Mouse (Mus musculus): ENCODE results near the gene Cpsf2. TPM values are rescaled to one million over a fixed set of nuclear protein-coding genes. Genes with fewer than 3 reads are reported as not detected.
A peak's percentile ranks its signal among the peaks of the same experiment; 100 is the strongest.

Cpsf2 gene
- total RNA-seq, 2 experiments from 2014 or later, result 9.7 to 11.1 TPM

GRCm38 (mm10) chr12:101987659-101988058 is 11.9 kb downstream of the Cpsf2 start:
- intact Hi-C loops (cut with DNase I), result loop anchor here (5.0 kb wide), 1 partner anchor 400 kb away; no protein-coding TSS in a partner anchor
- no peak overlapping the region for H3K27ac ChIP-seq
- no peak for DNase-seq
- H3K4me3 ChIP-seq, result no peak overlapping the region
- no peak for TF ChIP-seq CTCF (IDR thresholded peaks at IDR 0.05)

GRCm38 (mm10) chr12:101994576-101995467 is 19.0 kb downstream of the Cpsf2 start:
- TF ChIP-seq CTCF (IDR thresholded peaks at IDR 0.05), result no peak
- intact Hi-C loops (cut with DNase I), result no loop called here
- no peak overlapping the region for H3K4me3 ChIP-seq
- DNase-seq, result no peak
- H3K27ac ChIP-seq, result no peak overlapping the region

- DNase-seq, result no peak
- no peak overlapping the region for H3K27ac ChIP-seq
- no peak overlapping the region for H3K4me3 ChIP-seq
- intact Hi-C loops (cut with DNase I), result no loop called here
- TF ChIP-seq CTCF (IDR thresholded peaks at IDR 0.05), result no peak
Observed at GRCm38 (mm10) chr12:101998929-101999328, 23.1 kb downstream of the Cpsf2 start.

- Histone ChIP-seq H3K27ac (no peak overlapping the region), H3K4me3 (no peak overlapping the region)
- no peak for TF ChIP-seq CTCF (IDR thresholded peaks at IDR 0.05)
- no peak for DNase-seq
- intact Hi-C loops (cut with DNase I), result loop anchor here (5.0 kb wide), 1 partner anchor 387 kb away; no protein-coding TSS in a partner anchor
Observed at GRCm38 (mm10) chr12:102000785-102001184, 25.0 kb downstream of the Cpsf2 start.

GRCm38 (mm10) chr12:102008111-102008977 is 32.6 kb downstream of the Cpsf2 start:
- H3K4me3 ChIP-seq, result no peak overlapping the region
- no peak overlapping the region for H3K27ac ChIP-seq
- no peak for TF ChIP-seq CTCF (IDR thresholded peaks at IDR 0.05)
- intact Hi-C loops (cut with DNase I), result no loop called here
- DNase-seq, result no peak

GRCm38 (mm10) chr12:102009551-102009950 is 33.8 kb downstream of the Cpsf2 start:
- Histone ChIP-seq H3K27ac (no peak overlapping the region), H3K4me3 (no peak overlapping the region)
- intact Hi-C loops (cut with DNase I), result no loop called here
- DNase-seq, result no peak
- TF ChIP-seq CTCF (IDR thresholded peaks at IDR 0.05), result peak; percentile 24; the same call in 1 of the 2 replicates

- H3K27ac ChIP-seq, result no peak overlapping the region
- intact Hi-C loops (cut with DNase I), result no loop called here
- no peak for TF ChIP-seq CTCF (IDR thresholded peaks at IDR 0.05)
Observed at GRCm38 (mm10) chr12:102014411-102014810, 38.6 kb downstream of the Cpsf2 start.

GRCm38 (mm10) chr12:102015127-102015526 is 39.3 kb downstream of the Cpsf2 start:
- TF ChIP-seq CTCF (IDR thresholded peaks at IDR 0.05), result no peak
- Histone ChIP-seq H3K27ac (no peak overlapping the region), H3K4me3 (no peak overlapping the region)
- intact Hi-C loops (cut with DNase I), result no loop called here
- DNase-seq, result no peak

More at GRCm38 (mm10) chr12:102014411-102014810, 38.6 kb downstream of the Cpsf2 start:
- H3K4me3 ChIP-seq, result no peak overlapping the region
- no peak for DNase-seq

- no peak for DNase-seq
- TF ChIP-seq CTCF (IDR thresholded peaks at IDR 0.05), result no peak
- Histone ChIP-seq H3K4me3 (no peak overlapping the region), H3K27ac (no peak overlapping the region)
- intact Hi-C loops (cut with DNase I), result no loop called here
Observed at GRCm38 (mm10) chr12:102021923-102022322, 46.1 kb downstream of the Cpsf2 start.

- intact Hi-C loops (cut with DNase I), result no loop called here
- Histone ChIP-seq H3K27ac (no peak overlapping the region), H3K4me3 (no peak overlapping the region)
- DNase-seq, result no peak
- no peak for TF ChIP-seq CTCF (IDR thresholded peaks at IDR 0.05)
Observed at GRCm38 (mm10) chr12:102029184-102029583, 53.4 kb downstream of the Cpsf2 start.

- TF ChIP-seq CTCF (IDR thresholded peaks at IDR 0.05), result no peak
- intact Hi-C loops (cut with DNase I), result no loop called here
- Histone ChIP-seq H3K27ac (no peak overlapping the region), H3K4me3 (no peak overlapping the region)
- no peak for DNase-seq
Observed at GRCm38 (mm10) chr12:102029892-102030446, 54.2 kb downstream of the Cpsf2 start.

GRCm38 (mm10) chr12:102034934-102035333 is 59.1 kb downstream of the Cpsf2 start:
- no peak overlapping the region for H3K27ac ChIP-seq
- no peak for TF ChIP-seq CTCF (IDR thresholded peaks at IDR 0.05)
- intact Hi-C loops (cut with DNase I), result no loop called here
- no peak overlapping the region for H3K4me3 ChIP-seq
- DNase-seq, result no peak
